Mouse (Mus musculus) left cerebral cortex, adult 2 months (tissue): Measurements from ENCODE around the gene Gm14410. TPM values are rescaled to one million over a fixed set of nuclear protein-coding genes. Genes with fewer than 3 reads are reported as not detected.
"Not testable (repeated sequence)": the region's sequence is repeated elsewhere in the genome, so short reads cannot be mapped to it uniquely, and the experiment has no call there.

Source experiments
- DNase-seq, 2 experiments: peaks; one replicate each; pipeline ENCODE4 v3.0.0; 2021 to 2022; ENCODE audit warnings: low spot score in 2 of 2, mixed read lengths in 1 of 2; ENCODE audit errors: extremely low spot score in 1 of 2
- H3K27ac ChIP-seq: fragments of 200-600 bp; 2 replicates; pipeline ENCODE4 v1.8.1; 2022
- H3K4me3 ChIP-seq: fragments of 200-600 bp; 2 replicates; pipeline ENCODE4 v1.8.1; 2022
- intact Hi-C: fragments of 180-260 bp; cut with DNase I; formaldehyde crosslinking; loops from one replicate; pipeline ENCODE4 v1.15.1; 2025
- long read RNA-seq, 2 experiments: library from polyadenylated mRNA; stranded (forward); transcript quantifications; one replicate each; pipeline ENCODE4 v2.0.0; 2021; ENCODE audit warnings: borderline mapping rate in 2 of 2
- total RNA-seq, 2 experiments: library from RNA; stranded (reverse); gene quantifications; 2 replicates each; pipeline ENCODE4 v1.2.3; 2021

Gene Gm14410
- total RNA-seq, result 10 to 100 TPM; 48.7 to 48.8 TPM
- long read RNA-seq, experiment 1, transcript Gm14410-201 (4 exons, 912 nt), result major isoform, 11 of 17 reads
- long read RNA-seq, experiment 1, partial matches to known transcripts, result 2 of 17 reads
- long read RNA-seq, experiment 1, other reads (novel, unspliced or antisense), result 4 of 17 reads
- long read RNA-seq, experiment 2, transcript Gm14410-201 (4 exons, 912 nt), result major isoform, 9 of 12 reads
- long read RNA-seq, experiment 2, partial matches to known transcripts, result 0 of 12 reads
- long read RNA-seq, experiment 2, other reads (novel, unspliced or antisense), result 3 of 12 reads

DNA sequence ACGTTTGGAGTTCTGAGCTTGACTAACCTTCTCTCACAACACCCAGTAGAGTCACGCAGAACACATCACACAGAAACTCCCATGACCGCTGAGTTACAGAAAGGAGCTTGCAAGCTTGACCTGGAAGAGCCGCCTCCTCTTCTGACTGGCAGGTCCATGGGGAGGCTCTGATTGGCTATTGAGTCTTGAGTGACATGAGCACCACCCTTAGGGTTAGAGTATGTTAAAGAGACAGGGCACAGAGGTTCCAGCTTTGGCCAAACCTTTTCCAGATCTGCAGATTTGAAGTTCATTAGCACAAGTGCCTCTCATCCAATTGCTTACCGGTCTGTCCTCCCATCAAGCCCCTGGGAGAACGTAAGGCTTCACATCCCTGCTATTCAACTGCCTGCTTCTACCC lies at the start of gene Gm14410:
Gm14410 (minus strand) TSS at position 81 of the 400 bp plus-strand sequence.
- H3K4me3 ChIP-seq, result peak within 1 kb of the TSS; percentile 56
- peak; percentile 72 to 77 for DNase-seq
- H3K27ac ChIP-seq, intact Hi-C loops: not testable (repeated sequence)

GRCm38 (mm10) chr2:177247449-177247848 lies 41.2 kb upstream of the Gm14410 start:
- DNase-seq, H3K27ac ChIP-seq, intact Hi-C loops, H3K4me3 ChIP-seq: not testable (repeated sequence)

- DNase-seq, H3K4me3 ChIP-seq, H3K27ac ChIP-seq, intact Hi-C loops: not testable (repeated sequence)
Observed at GRCm38 (mm10) chr2:177230461-177230860, 24.2 kb upstream of the Gm14410 start.

- H3K4me3 ChIP-seq, H3K27ac ChIP-seq, DNase-seq, intact Hi-C loops: not testable (repeated sequence)
Observed at GRCm38 (mm10) chr2:177172749-177173148, 33.5 kb downstream of the Gm14410 start.

Other genes starting within 250 kb of the Gm14410 start
- 10 to 100 TPM; 53.5 to 63.2 TPM for gene Gm14419, start 205.5 kb downstream of the Gm14410 start, total RNA-seq
- 1 to 10 TPM; 1.3 to 1.4 TPM for gene Gm14401, start 132.1 kb downstream of the Gm14410 start, total RNA-seq
- 1 to 10 TPM; 1.8 to 2.2 TPM for gene Gm14409, start 60.6 kb upstream of the Gm14410 start, total RNA-seq
- 1 to 10 TPM; 4.2 to 5.3 TPM for gene Gm14412, start 117.9 kb upstream of the Gm14410 start, total RNA-seq
- gene Gm14418, start 191.9 kb upstream of the Gm14410 start, total RNA-seq, result 10 to 100 TPM; 30.7 to 31.7 TPM